Mouse (Mus musculus): ENCODE data around the gene Ceacam13.
"Not testable (repeated sequence)": the region's sequence is repeated elsewhere in the genome, so short reads cannot be mapped to it uniquely, and the experiment has no call there.

Gene Ceacam13

DNA sequence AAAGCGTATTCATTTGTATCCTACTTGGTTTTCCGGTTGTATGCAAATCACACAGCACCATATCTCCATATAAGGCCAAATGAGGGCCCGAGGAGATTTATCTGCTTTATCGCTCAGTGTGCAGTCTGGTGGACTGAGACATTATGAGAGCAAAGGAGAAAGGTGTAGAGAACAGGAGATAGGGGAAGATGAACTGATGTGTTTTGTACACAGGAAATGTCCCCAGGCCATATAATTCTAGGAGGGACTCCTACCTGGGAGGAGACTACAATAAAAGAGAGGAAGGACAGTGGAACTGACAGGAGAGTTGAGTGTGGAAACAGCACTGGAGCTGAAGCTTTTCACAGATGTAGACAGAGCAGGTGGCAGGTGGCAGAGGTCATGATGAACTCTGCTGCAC is at the start of gene Ceacam13:
TSS of gene Ceacam13 (plus strand) at position 301 of the 400 bp plus-strand sequence.
- no peak for DNase-seq (ENCODE audit: low read depth)

DNA sequence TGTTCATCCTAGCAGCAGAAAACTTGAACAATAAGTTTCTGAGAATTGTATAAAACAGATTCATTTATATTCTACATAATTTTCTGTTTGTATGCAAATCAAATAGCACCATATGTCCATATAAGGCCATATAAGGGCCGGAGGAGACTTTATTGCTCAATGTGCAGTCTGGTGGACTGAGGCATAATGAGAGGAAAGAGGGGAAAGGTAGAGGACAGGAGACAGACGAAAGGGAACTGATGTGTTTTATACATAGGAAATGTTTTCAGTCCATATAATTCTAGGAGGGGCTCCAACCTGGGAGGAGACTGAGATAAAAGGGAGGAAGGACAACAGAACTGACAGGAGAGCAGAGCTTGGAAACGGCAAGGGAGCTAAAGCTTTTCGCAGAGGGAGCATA is 37.9 kb upstream of the Ceacam13 start, which contains the start of gene Ceacam11:
TSS of gene Ceacam11 (plus strand) at position 301 of the 400 bp plus-strand sequence.
- DNase-seq (ENCODE audit: low read depth) = no peak

DNA sequence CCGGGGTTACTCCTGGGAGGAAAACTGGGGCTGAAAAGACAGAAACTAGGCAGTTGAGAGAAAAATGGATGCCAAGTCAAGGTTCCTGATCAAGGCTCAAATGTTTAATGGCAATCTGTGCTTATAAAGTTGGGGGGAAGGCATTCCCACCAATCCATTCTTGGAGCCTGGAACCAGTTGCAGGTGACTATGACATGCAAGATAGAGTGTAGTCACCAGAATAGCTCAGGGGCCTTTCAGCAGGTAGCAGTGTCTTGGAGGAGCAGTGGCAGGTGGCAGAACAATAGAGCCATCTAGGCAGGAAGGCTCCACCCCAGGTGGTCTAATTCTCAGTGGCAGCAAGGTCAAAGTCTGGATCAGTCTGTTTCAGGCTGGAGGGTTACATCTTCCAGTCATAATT is 8.6 kb upstream of the Ceacam13 start:
- DNase-seq (ENCODE audit: low read depth) = not testable (repeated sequence)

DNA sequence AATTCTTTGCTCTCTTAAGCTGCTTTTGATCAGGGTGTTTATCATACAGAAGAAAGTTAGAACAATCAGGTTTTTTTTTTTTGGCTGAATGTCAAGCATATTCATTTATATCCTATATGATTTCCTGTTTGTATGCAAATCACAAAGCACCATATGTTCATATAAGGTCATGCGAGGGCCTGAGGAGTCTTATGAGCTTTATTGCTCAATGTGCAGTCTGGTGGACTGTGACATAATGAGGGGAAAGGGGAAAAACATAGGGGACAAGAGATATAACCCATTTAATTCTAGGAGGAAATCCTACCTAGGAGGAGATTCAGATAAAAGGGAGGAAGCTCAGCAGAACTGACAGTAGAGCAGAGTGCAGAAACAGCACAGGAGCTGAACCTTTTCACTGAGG is 55.9 kb downstream of the Ceacam13 start, which contains the start of gene Ceacam12:
TSS of gene Ceacam12 (plus strand) at position 301 of the 400 bp plus-strand sequence.
- no peak for DNase-seq (ENCODE audit: low read depth)
